Mouse (Mus musculus) liver, adult 2 months (tissue): ENCODE measurements around the gene Cib2. TPM values are rescaled to one million over a fixed set of nuclear protein-coding genes. Genes with fewer than 3 reads are reported as not detected.

Source experiments
- DNase-seq: peaks from one replicate; pipeline ENCODE4 v3.0.0-alpha.2; 2011; ENCODE audit warnings: low read depth, low spot score; ENCODE audit errors: extremely low read depth
- H3K27ac ChIP-seq: fragments of 200-500 bp; replicated peaks from 2 replicates; pipeline ENCODE4 v1.5.1; 2012; ENCODE audit warnings: low read depth, mild to moderate bottlenecking, control low read depth, inconsistent platforms, low read length; ENCODE audit not compliant: insufficient read depth
- H3K27me3 ChIP-seq: fragments of 200-500 bp; 2 replicates; pipeline ENCODE4 v1.6.1; 2012; ENCODE audit warnings: mild to moderate bottlenecking, moderate library complexity, low read length, inconsistent platforms; ENCODE audit not compliant: control insufficient read depth, insufficient read depth
- H3K36me3 ChIP-seq: fragments of 200-500 bp; 2 replicates; pipeline ENCODE4 v1.6.1; 2012; ENCODE audit warnings: low read length, inconsistent platforms; ENCODE audit not compliant: control insufficient read depth, insufficient read depth
- H3K4me1 ChIP-seq: fragments of 200-500 bp; 2 replicates; pipeline ENCODE4 v1.6.1; 2011; ENCODE audit warnings: low read length; ENCODE audit not compliant: control insufficient read depth, insufficient read depth
- H3K4me3 ChIP-seq: fragments of 200-500 bp; 2 replicates; pipeline ENCODE4 v1.5.1; 2011; ENCODE audit warnings: low read depth, mild to moderate bottlenecking, control low read depth, low read length, moderate library complexity; ENCODE audit not compliant: insufficient read depth
- H3K79me2 ChIP-seq: fragments of 200-500 bp; 2 replicates; pipeline ENCODE4 v1.6.1; 2012; ENCODE audit warnings: inconsistent platforms, mild to moderate bottlenecking, low read length, moderate library complexity; ENCODE audit not compliant: control insufficient read depth, insufficient read depth
- H3K9ac ChIP-seq: fragments of 200-500 bp; 2 replicates; pipeline ENCODE4 v1.6.1; 2012; ENCODE audit warnings: low read depth, mild to moderate bottlenecking, control low read depth, inconsistent platforms, low read length
- CTCF ChIP-seq: fragments of 200-500 bp; IDR thresholded peaks from 2 replicates; pipeline ENCODE4 v1.5.1; 2011; ENCODE audit warnings: low read depth, low read length, control low read depth
- POLR2A ChIP-seq: fragments of 200-500 bp; IDR thresholded peaks from 2 replicates; pipeline ENCODE4 v1.6.1; 2011; ENCODE audit warnings: low read length, control low read depth; ENCODE audit not compliant: insufficient read depth; ENCODE audit errors: extremely low read depth
- WGBS: fragments of 180-500 bp; shearing (Covaris S2); methylation state at CpG from one replicate; pipeline ENCODE4 v1.1.7; 2018; 5-methylcytosine and 5-hydroxymethylcytosine counted together
- polyA plus RNA-seq: library from polyadenylated mRNA; depleted of rRNA; stranded (reverse); fragments of >200 nt; gene quantifications from 2 replicates; pipeline ENCODE4 v1.2.3, GENCODE M21; 2012
- total RNA-seq: library from RNA; depleted of rRNA; stranded (reverse); fragments of >200 nt; gene quantifications from 2 replicates; pipeline ENCODE4 v1.2.3, GENCODE M21; 2014

Cib2 gene
- total and polyA plus RNA-seq, 2 experiments: 4.1 to 4.7 TPM

- TF ChIP-seq POLR2A (no peak), CTCF (no peak)
- Histone ChIP-seq H3K4me1 (no peaks in the 10 kb centered on the region; the same call in 1 of the 2 replicates), H3K27ac (no peak overlapping the region), H3K79me2 (no peaks in the 10 kb centered on the region), H3K36me3 (no peaks in the 10 kb centered on the region), H3K9ac (no peak overlapping the region), H3K27me3 (no peaks in the 10 kb centered on the region), H3K4me3 (no peak overlapping the region)
- DNase-seq: peak; percentile 36
- WGBS: 83% methylated on average over 6 of the region's 6 CpGs
Measured at GRCm38 (mm10) chr9:54549433-54549832, 10.6 kb downstream of the Cib2 start.

GRCm38 (mm10) chr9:54547536-54547935 lies 12.5 kb downstream of the Cib2 start:
- TF ChIP-seq CTCF (peak; percentile 96), POLR2A (no peak)
- Histone ChIP-seq H3K4me3 (no peak overlapping the region), H3K9ac (no peak overlapping the region), H3K27ac (no peak overlapping the region), H3K4me1 (no peaks in the 10 kb centered on the region; the same call in 1 of the 2 replicates), H3K36me3 (no peaks in the 10 kb centered on the region), H3K27me3 (no peaks in the 10 kb centered on the region), H3K79me2 (no peaks in the 10 kb centered on the region)
- DNase-seq: peak; percentile 44
- WGBS: 5% methylated on average over 5 of the region's 5 CpGs

DNA sequence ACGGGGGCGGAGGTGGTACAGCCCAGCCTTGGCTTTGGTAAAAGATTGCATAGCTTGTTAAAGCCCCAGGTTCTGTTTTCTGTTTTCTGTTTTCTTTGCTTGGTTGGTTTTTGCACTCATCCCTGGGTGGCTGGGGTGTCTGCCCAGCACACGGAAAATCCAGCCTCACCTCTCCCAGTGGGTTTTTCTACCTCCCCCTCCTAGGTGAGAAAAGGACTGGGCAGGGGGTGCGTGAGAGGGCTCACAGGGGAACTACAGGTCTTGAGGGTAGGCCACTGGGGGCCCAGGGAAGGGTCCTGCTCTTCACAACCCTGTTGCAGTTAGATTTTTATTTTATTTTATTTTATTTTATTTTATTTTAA lies 15.1 kb downstream of the Cib2 start:
- Histone ChIP-seq H3K27me3 (no peaks in the 10 kb centered on the region), H3K36me3 (no peaks in the 10 kb centered on the region), H3K9ac (no peak overlapping the region), H3K4me1 (no peaks in the 10 kb centered on the region; the same call in 1 of the 2 replicates), H3K4me3 (no peak overlapping the region), H3K27ac (no peak overlapping the region), H3K79me2 (no peaks in the 10 kb centered on the region)
- no peak for DNase-seq
- TF ChIP-seq CTCF (no peak), POLR2A (no peak)
- 88% methylated on average over 4 of the region's 4 CpGs for WGBS

- Histone ChIP-seq H3K27ac (no peak overlapping the region), H3K9ac (no peak overlapping the region), H3K79me2 (no peaks in the 10 kb centered on the region), H3K4me3 (no peak overlapping the region), H3K4me1 (no peaks in the 10 kb centered on the region; the same call in 1 of the 2 replicates), H3K36me3 (no peaks in the 10 kb centered on the region), H3K27me3 (no peaks in the 10 kb centered on the region)
- WGBS: 88% methylated on average over 9 of the region's 9 CpGs
- DNase-seq: no peak
- TF ChIP-seq POLR2A (no peak), CTCF (no peak)
Measured at GRCm38 (mm10) chr9:54544212-54544953, 15.6 kb downstream of the Cib2 start.

GRCm38 (mm10) chr9:54540801-54541200 lies 19.2 kb downstream of the Cib2 start:
- DNase-seq: no peak
- WGBS: 83% methylated on average over 5 of the region's 5 CpGs

DNA sequence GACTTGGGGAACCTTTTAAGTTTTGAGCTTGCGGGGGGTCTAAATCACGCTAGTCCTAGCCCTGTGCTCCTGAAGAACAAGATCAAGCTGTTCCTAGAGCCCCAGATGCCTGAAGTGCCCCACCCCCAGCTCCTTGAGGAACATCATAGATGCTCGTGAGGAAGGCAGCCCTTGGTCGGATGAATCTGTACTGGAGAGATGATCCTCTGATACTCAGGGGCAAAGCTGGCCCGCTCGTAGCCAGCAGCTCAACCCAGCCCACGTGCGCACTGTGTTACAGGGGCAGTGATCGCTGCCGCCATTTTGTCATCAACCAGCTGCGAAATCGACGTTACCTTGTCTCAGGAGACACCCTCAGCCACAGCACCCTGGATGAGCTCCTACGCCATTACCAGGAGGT lies 21.3 kb downstream of the Cib2 start, which contains the start of gene Sh2d7:
Gene Sh2d7 (plus strand): TSS at position 301 of the 400 bp plus-strand sequence.
- H3K4me1 ChIP-seq: no peaks in the 10 kb centered on the region
- no peaks in the 10 kb centered on the region for H3K36me3 ChIP-seq
- no peak within 1 kb of the TSS for H3K27ac ChIP-seq
- no peak for DNase-seq
- no peak within 1 kb of the TSS for H3K9ac ChIP-seq
- H3K4me3 ChIP-seq: no peak within 1 kb of the TSS
- no peaks in the 10 kb centered on the region for H3K27me3 ChIP-seq
- WGBS: 95% methylated on average over 14 of the region's 14 CpGs
- no peaks in the 10 kb centered on the region for H3K79me2 ChIP-seq
- TF ChIP-seq CTCF: no peak
- no peak for TF ChIP-seq POLR2A

More at GRCm38 (mm10) chr9:54540801-54541200, 19.2 kb downstream of the Cib2 start:
- Histone ChIP-seq H3K36me3 (no peaks in the 10 kb centered on the region), H3K79me2 (no peaks in the 10 kb centered on the region), H3K27ac (no peak overlapping the region), H3K4me3 (no peak overlapping the region), H3K4me1 (no peaks in the 10 kb centered on the region), H3K9ac (no peak overlapping the region), H3K27me3 (no peaks in the 10 kb centered on the region)
- TF ChIP-seq POLR2A (no peak), CTCF (no peak)
